Mouse (Mus musculus) embryonic stem cell, embryonic (primary cell): ENCODE data around the gene Sapcd1.

Experiments
- CTCF ChIA-PET, 4 experiments: fragments of 300-600 bp in 2 of 4; fragments of 350-600 bp in 2 of 4; sonication (Branson Sonifier 250); formaldehyde crosslinking; loops; one replicate each; lab custom pipeline; 2022; ENCODE audit warnings: inconsistent platforms in 2 of 4; lab: Charles Lee
- POLR2A ChIA-PET, 4 experiments: fragments of 300-600 bp in 2 of 4; fragments of 350-600 bp in 2 of 4; sonication (Branson Sonifier 250); formaldehyde crosslinking; loops; one replicate each; lab custom pipeline; 2022; ENCODE audit warnings: antibody characterized with exemption in 4 of 4, inconsistent platforms in 1 of 4; lab: Charles Lee

Sapcd1 gene

GRCm38 (mm10) chr17:35013221-35013620 lies 14.6 kb downstream of the Sapcd1 start:
- ChIA-PET CTCF (interaction anchor here in 1 of 4 experiments (0.8 kb wide), 1 partner anchor 9 kb away, joined by 3 read pairs; no protein-coding TSS in a partner anchor), POLR2A (interaction anchor here in 2 of 4 experiments (1.0 to 1.5 kb wide), 4 partner anchors 9 to 133 kb away, joined by 3 to 5 read pairs (median 3); partner anchors contain the start of gene Sapcd1 (in 1 of the 2))

DNA sequence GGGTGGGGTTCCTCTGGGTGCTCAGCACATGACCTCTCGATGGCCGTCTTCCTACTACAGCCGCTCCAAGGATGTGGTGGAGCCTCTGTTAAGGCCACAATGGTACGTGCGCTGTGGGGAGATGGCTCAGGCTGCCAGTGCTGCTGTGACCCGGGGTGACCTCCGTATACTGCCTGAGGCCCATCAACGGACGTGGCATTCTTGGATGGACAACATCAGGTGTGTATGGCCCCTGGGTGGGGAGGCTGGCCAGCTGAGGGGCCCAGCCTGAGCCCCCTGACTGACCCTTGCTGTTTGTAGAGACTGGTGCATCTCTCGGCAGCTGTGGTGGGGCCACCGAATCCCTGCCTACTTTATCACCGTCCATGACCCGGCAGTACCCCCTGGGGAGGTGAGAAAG lies 15.4 kb downstream of the Sapcd1 start:
- POLR2A ChIA-PET = interaction anchor here in 3 of 4 experiments (0.5 to 1.5 kb wide), 8 partner anchors 10 to 150 kb away, joined by 3 to 6 read pairs (median 3); partner anchors contain the start of genes Msh5 (in 1 of the 3) and Sapcd1 (in 1 of the 3)
- CTCF ChIA-PET = interaction anchor here in 1 of 4 experiments (0.8 to 1.3 kb wide), 2 partner anchors 8 to 10 kb away, joined by 3 read pairs; no protein-coding TSS in a partner anchor

GRCm38 (mm10) chr17:35011440-35011839 lies 16.4 kb downstream of the Sapcd1 start:
- ChIA-PET POLR2A (interaction anchor here in 3 of 4 experiments (0.5 to 1.5 kb wide), 11 partner anchors 10 to 151 kb away, joined by 3 to 9 read pairs (median 3); partner anchors contain the start of genes Csnk2b (in 1 of the 3), Ddah2 (in 1 of the 3), Gpank1 (in 1 of the 3) and Msh5 (in 1 of the 3)), CTCF (interaction anchor here in 1 of 4 experiments (1.3 kb wide), 1 partner anchor 9 kb away, joined by 3 read pairs; no protein-coding TSS in a partner anchor)

DNA sequence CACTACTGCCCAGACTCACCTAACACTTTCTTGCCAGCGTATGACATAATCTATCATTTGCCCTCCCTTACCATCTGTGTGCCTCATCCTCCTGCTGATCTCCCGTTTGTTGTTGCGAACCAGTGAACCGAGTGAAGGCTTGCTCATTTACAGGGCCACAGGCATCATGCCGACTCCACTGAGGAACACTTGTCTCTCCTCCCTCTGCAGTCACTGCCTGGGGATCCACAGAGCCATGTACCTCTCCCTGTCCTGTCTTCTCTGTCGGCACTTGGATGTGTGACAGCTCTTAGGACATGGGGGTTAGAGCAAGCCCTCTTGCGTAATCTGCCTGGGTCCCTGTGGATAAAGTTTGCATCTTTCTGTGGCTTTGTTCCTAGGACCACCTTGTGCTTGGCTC lies 18.2 kb downstream of the Sapcd1 start:
- CTCF ChIA-PET = interaction anchor here in 1 of 4 experiments (1.1 kb wide), 1 partner anchor 12 kb away, joined by 5 read pairs; no protein-coding TSS in a partner anchor
- POLR2A ChIA-PET = interaction anchor here in 2 of 4 experiments (0.7 to 1.4 kb wide), 4 partner anchors 13 to 78 kb away, joined by 3 to 4 read pairs (median 3); no protein-coding TSS in a partner anchor

DNA sequence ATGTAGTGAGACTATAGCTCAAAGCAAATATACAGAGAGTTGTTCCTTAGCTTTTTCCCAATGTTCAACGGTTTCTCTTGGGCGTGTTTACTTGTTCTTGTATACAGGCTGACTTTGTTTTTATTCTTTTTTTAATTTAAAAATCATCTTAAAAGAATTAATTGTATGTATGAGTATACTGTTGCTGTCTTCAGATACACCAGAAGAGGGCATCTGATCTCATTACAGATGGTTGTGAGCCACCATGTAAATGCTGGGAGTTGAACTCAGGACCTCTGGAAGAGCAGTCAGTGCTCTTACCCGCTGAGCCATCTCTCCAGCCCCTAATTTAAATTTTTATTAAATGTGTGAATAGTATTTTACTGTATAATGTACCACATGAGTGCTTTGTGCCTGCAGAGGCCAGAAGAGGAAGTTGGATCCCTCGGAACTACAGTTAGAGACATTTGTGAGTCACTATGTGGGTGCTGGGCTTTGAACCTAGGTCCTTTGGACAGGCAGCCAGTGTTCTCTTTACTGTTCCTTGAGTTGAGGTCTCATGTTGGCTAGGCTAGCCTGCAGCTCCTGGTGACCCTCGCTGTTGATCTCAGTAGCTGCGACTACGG lies 20.3 kb downstream of the Sapcd1 start:
- CTCF ChIA-PET = interaction anchor here in 1 of 4 experiments (1.0 kb wide), 1 partner anchor 159 kb away, joined by 3 read pairs; no protein-coding TSS in a partner anchor
- POLR2A ChIA-PET = interaction anchor here in 3 of 4 experiments (0.6 to 2.5 kb wide), 5 partner anchors 8 to 1068 kb away, joined by 3 to 10 read pairs (median 3); no protein-coding TSS in a partner anchor

- POLR2A ChIA-PET = interaction anchor here in 3 of 4 experiments (0.6 to 1.4 kb wide), 6 partner anchors 9 to 240 kb away, joined by 3 to 12 read pairs (median 4); no protein-coding TSS in a partner anchor
- CTCF ChIA-PET = interaction anchor here in 2 of 4 experiments (0.6 to 0.7 kb wide), 4 partner anchors 45 to 249 kb away, joined by 3 to 16 read pairs (median 6); partner anchors contain the start of gene Ly6g5c (in 1 of the 2)
Observed at GRCm38 (mm10) chr17:35005902-35006301, 21.9 kb downstream of the Sapcd1 start.

DNA sequence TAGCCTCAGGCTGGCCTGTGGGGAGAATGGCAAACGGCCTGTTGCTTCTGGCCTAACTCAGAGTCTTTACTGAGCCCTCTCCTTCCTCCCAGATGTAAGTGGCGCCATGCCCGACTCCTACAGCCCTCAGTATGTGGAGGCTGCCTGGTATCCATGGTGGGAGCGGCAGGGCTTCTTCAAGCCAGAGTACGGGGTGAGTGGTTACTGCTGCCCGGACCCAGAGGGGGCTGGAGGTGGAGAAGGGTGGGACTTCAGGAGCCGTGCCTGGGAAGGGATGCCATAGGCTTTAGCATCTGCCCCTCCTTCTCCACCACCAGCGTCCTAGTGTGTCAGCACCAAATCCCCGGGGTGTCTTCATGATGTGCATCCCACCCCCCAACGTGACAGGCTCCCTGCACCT lies 22.7 kb downstream of the Sapcd1 start:
- CTCF ChIA-PET = no interaction called here

GRCm38 (mm10) chr17:35004075-35004717 lies 23.6 kb downstream of the Sapcd1 start:
- POLR2A ChIA-PET = interaction anchor here in 3 of 4 experiments (0.5 to 1.5 kb wide), 7 partner anchors 22 to 134 kb away, joined by 3 to 6 read pairs (median 4); partner anchors contain the start of genes Ddah2 (in 1 of the 3) and Msh5 (in 1 of the 3)
- CTCF ChIA-PET = interaction anchor here in 1 of 4 experiments (0.6 kb wide), 1 partner anchor 54 kb away, joined by 3 read pairs; no protein-coding TSS in a partner anchor

More for the DNA sequence above, 22.7 kb downstream of the Sapcd1 start:
- POLR2A ChIA-PET = interaction anchor here in 2 of 4 experiments (0.6 to 1.5 kb wide), 6 partner anchors 10 to 133 kb away, joined by 3 to 6 read pairs (median 4); no protein-coding TSS in a partner anchor

DNA sequence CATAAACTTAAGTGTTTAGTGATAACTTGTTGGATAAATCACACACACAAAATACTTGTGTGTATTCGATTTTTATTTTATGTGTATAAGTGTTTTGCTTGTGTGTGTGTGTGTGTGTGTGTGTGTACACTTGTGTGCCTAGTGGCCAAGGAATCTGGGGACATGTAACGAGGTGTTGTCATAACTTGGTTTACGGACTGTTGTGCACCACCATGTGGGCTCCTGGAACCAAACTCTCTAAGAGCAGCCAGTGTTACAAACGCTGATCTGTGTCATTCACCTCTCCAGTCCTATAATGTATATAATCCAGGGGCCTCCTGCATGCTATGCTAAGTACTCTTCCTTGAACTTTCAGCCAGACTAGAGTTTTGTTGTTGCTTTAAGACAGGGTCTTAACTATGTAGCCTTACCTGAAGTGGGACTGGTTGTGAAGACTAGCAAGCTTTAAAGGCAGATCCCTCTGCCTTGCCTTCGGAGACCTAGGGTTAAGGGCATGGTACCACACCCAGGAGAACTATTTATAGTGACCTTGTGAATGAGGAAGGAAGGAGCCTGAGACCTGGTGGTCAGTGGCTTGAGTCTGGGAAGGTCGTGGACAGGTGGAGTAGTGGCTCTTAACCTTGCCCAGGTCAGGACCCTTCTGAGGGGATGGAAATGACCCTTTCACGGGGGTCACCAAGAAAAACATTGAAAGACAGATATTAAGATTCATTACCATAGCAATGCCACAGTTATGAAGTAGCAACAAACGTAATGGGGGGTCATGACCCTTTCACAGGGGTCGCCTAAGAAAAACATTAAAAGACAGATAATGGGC lies 24.6 kb downstream of the Sapcd1 start:
- CTCF ChIA-PET = interaction anchor here in 1 of 4 experiments (0.5 kb wide), 1 partner anchor 228 kb away, joined by 8 read pairs; no protein-coding TSS in a partner anchor
- POLR2A ChIA-PET = interaction anchor here in 3 of 4 experiments (0.5 to 7.1 kb wide), 11 partner anchors 21 to 168 kb away, joined by 3 to 51 read pairs (median 4); partner anchors contain the start of genes Lsm2 (in 2 of the 3), Ddah2 (in 1 of the 3) and Msh5 (in 1 of the 3)

DNA sequence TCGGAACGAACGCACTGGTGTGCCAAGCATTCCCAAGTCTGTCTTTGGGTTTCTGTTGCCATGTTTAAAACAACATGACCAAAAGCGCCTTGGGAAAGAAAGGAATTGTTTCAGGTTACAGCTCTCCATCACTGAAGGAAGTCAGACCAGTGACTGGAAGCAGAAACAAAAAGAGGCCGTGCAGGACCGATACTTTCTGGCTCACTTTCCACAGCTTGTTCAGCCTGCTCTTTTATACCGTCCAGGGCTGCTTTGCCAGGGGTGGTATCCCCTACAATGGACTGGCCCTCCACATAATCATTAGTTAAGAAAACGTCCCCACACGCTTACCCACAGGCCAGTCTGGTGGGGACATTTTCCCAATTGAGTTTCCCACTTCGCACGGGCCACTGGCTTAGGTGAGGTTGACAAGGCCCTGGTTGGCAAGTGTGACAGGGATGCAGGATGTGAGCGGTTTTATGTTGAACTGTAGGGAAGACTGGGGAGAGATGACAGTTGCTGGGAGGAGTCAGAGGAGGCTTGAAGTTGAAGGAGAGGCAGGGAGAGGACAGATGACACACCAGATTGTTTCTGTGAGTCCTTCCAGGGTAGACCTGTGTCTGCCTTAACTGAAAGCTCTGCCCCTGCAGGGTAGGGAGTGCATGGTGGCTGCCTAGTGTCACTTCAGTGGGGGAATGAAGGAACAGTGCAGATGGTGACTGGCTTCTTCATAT lies 25.5 kb downstream of the Sapcd1 start:
- ChIA-PET POLR2A (interaction anchor here (0.6 to 7.1 kb wide), 25 partner anchors 9 to 239 kb away, joined by 3 to 51 read pairs (median 4); partner anchors contain the start of genes Ddx39b (in 2 of the 4), Lsm2 (in 2 of the 4), Clic1 (in 1 of the 4) and Ddah2 (in 1 of the 4)), CTCF (interaction anchor here in 2 of 4 experiments (0.6 kb wide), 2 partner anchors 14 to 167 kb away, joined by 3 to 7 read pairs; partner anchors contain the start of gene Vwa7 (in 1 of the 2))

DNA sequence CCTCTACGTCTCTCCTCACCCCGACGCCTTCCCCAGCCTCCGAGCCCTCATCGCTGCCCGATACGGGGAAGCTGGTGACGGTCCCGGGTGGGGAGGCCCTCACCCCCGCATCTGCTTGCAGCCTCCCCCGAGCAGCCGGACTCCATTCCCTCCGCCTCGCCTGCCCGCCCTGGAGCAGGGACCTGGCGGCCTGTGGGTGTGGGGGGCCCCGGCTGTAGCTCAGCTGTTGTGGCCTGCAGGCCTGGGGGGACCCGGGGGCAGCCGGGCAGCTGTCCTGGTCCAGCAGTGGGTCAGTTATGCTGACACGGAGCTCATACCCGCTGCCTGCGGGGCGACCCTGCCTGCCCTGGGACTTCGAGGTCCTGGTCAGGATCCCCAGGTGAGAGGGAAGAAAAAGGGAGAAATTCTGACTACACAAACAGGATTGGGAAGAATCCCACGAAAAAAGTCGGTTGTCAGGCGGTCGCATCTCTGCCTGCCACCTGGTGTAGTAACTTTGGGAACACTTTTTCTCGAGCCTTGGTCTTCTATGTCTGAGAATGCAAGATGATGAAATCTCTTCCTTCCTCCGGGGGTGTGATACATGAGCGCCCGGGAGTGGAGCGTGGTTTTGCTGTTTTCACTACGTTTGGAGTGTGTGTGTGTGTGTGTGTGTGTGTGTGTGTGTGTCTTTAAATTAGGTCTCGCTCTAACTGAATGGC lies 26.2 kb downstream of the Sapcd1 start:
- ChIA-PET POLR2A (interaction anchor here (0.6 to 7.1 kb wide), 33 partner anchors 9 to 240 kb away, joined by 3 to 51 read pairs (median 4); partner anchors contain the start of genes Ddx39b (in 3 of the 4), Lsm2 (in 2 of the 4), Clic1 (in 1 of the 4) and Csnk2b (in 1 of the 4)), CTCF (interaction anchor here in 2 of 4 experiments (0.6 to 1.0 kb wide), 3 partner anchors 15 to 177 kb away, joined by 3 read pairs; partner anchors contain the start of gene Vwa7 (in 1 of the 2))

- CTCF ChIA-PET = interaction anchor here in 3 of 4 experiments (0.6 to 1.3 kb wide), 4 partner anchors 48 to 177 kb away, joined by 3 read pairs; partner anchors contain the start of gene Neu1 (in 1 of the 3)
Observed at GRCm38 (mm10) chr17:35000717-35001451, 26.9 kb downstream of the Sapcd1 start, which contains the start of gene Vars. Gene Vars (plus strand): TSS chr17:35000987.

DNA sequence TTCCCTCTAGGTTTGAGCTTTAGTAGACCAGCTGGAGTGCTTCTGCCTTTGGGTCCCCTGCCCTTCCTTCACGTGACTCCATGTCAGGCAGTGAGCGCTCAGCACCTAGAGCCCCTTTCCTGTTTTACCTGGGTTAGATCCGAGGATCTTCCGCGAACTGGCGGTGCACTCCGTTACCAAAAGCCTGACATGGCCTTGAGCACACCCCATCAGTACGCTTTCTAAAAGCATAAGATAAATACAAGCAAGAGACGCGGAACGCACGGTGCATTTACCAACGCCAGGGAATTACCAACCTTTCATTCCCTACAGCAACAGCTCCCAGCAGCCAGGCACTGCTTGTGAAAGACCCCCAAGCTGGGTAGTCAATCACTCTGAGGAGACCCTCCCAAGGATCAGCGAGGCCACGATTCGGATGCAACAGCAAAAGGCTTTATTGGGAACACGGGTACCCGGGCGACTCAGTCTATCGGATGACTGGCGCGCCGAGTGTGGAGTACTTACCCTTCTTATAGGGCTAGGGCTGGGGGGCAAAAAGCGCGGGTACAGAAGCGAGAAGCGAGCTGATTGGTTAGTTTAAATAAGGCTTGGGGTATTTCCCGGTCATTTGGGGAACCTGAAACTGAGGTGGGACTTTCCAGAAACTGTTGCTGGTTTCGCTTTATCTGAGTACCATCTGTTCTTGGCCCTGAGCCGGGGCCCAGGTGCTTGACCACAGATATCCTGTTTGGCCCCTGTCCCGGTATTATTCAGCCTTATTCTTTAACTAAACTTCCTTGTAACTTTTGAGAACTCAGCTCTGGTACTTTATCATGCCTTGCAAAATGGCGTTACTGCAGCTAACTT lies 27.7 kb downstream of the Sapcd1 start:
- ChIA-PET CTCF (interaction anchor here in 2 of 4 experiments (0.6 to 1.7 kb wide), 5 partner anchors 21 to 347 kb away, joined by 3 read pairs; partner anchors contain the start of gene Neu1 (in 1 of the 2)), POLR2A (interaction anchor here (0.5 to 7.1 kb wide), 54 partner anchors 8 to 269 kb away, joined by 3 to 51 read pairs (median 4); partner anchors contain the start of genes Ddx39b (in 2 of the 4), Lsm2 (in 2 of the 4), Msh5 (in 2 of the 4) and Atp6v1g2 (in 1 of the 4))

More at GRCm38 (mm10) chr17:35000717-35001451, 26.9 kb downstream of the Sapcd1 start, which contains the start of gene Vars:
- POLR2A ChIA-PET = interaction anchor here (0.5 to 7.1 kb wide), 54 partner anchors 7 to 245 kb away, joined by 3 to 51 read pairs (median 4); partner anchors contain the start of genes Ddah2 (in 2 of the 4), Ddx39b (in 2 of the 4), Lsm2 (in 2 of the 4) and Ly6g6e (in 2 of the 4)
